Mouse (Mus musculus) limb, embryonic 14.5 days (tissue): ENCODE measurements around the gene Prkcb. TPM values are rescaled to one million over a fixed set of nuclear protein-coding genes. Genes with fewer than 3 reads are reported as not detected.

ENCODE experiments used
- ATAC-seq: fragments of 200-750 bp; cut with Nextera tagmentation; 2 replicates; pipeline ENCODE4 v1.8.0; 2017; ENCODE audit warnings: low read depth, moderate number of reproducible peaks, moderate TSS enrichment; ENCODE audit not compliant: low FRiP score
- DNase-seq: peaks from one replicate; pipeline ENCODE4 v3.0.0-alpha.2; 2015; ENCODE audit warnings: low spot score
- H3K27ac ChIP-seq: fragments of 300-500 bp; sonication (generic); replicated peaks from 2 replicates; pipeline ENCODE4 v1.5.1; 2014; ENCODE audit warnings: low read depth, mild to moderate bottlenecking, low read length, moderate library complexity, mixed read lengths
- H3K27me3 ChIP-seq: fragments of 300-500 bp; sonication (generic); 2 replicates; pipeline ENCODE4 v1.6.1; 2014; ENCODE audit warnings: low read length, mixed read lengths; ENCODE audit not compliant: control insufficient read depth, insufficient read depth
- H3K36me3 ChIP-seq: fragments of 300-500 bp; sonication (generic); 2 replicates; pipeline ENCODE4 v1.6.1; 2014; ENCODE audit warnings: mild to moderate bottlenecking, low read length, moderate library complexity, mixed read lengths; ENCODE audit not compliant: control insufficient read depth, insufficient read depth
- H3K4me1 ChIP-seq: fragments of 300-500 bp; sonication (generic); 2 replicates; pipeline ENCODE4 v1.6.1; 2014; ENCODE audit warnings: antibody characterized with exemption, low read length, mixed read lengths; ENCODE audit not compliant: control insufficient read depth, insufficient read depth
- H3K4me2 ChIP-seq: fragments of 300-500 bp; sonication (generic); replicated peaks from 2 replicates; pipeline ENCODE4 v1.6.1; 2014; ENCODE audit warnings: low read depth, mild to moderate bottlenecking, low read length, moderate library complexity; ENCODE audit not compliant: severe bottlenecking
- H3K4me3 ChIP-seq: fragments of 300-500 bp; sonication (generic); replicated peaks from 2 replicates; pipeline ENCODE4 v1.5.1; 2014; ENCODE audit warnings: low read length
- H3K9ac ChIP-seq: fragments of 300-500 bp; sonication (generic); 2 replicates; pipeline ENCODE4 v1.6.1; 2014; ENCODE audit warnings: mild to moderate bottlenecking, low read depth, low read length, moderate library complexity; ENCODE audit not compliant: severe bottlenecking
- H3K9me3 ChIP-seq: fragments of 300-500 bp; sonication (generic); 2 replicates; pipeline ENCODE4 v1.6.1; 2016; ENCODE audit warnings: low read length; ENCODE audit not compliant: control insufficient read depth
- POLR2A ChIP-seq: fragments of 200-500 bp; IDR thresholded peaks from 2 replicates; pipeline ENCODE4 v1.8.0; 2012; ENCODE audit warnings: inconsistent platforms, mild to moderate bottlenecking, moderate library complexity, borderline replicate concordance; ENCODE audit not compliant: insufficient read depth, insufficient read length; ENCODE audit errors: extremely low read depth
- whole genome bisulfite sequencing: fragments of 180-500 bp; shearing (Covaris S2); extraction: QIAGEN DNeasy Blood & Tissue Kit; methylation state at CpG from one replicate; pipeline ENCODE4 v1.1.7; 2014; 5-methylcytosine and 5-hydroxymethylcytosine counted together
- polyA plus RNA-seq, 2 experiments: library from polyadenylated mRNA; depleted of rRNA in 1 of 2; stranded (reverse) in 1 of 2; unstranded in 1 of 2; fragments of >200 nt; fragmentation: Nextera tagmentation in 1 of 2; extraction: Ambion mirVana in 1 of 2; gene quantifications; 2 replicates each; pipeline versions ENCODE4 v1.2.1 to v1.2.3; 2012 to 2014

The Prkcb gene
- polyA plus RNA-seq, 2 experiments, result 6.2 to 10.3 TPM

- Histone ChIP-seq H3K4me1 (no peaks in the 10 kb centered on the region), H3K9ac (no peak overlapping the region), H3K27ac (no peak overlapping the region), H3K36me3 (no peaks in the 10 kb centered on the region), H3K4me3 (no peak overlapping the region), H3K4me2 (no peak overlapping the region), H3K9me3 (no peaks in the 10 kb centered on the region), H3K27me3 (no peaks in the 10 kb centered on the region)
- ATAC-seq (no peak), DNase-seq (peak; percentile 41)
- no peak for TF ChIP-seq POLR2A
- 30% methylated on average over 3 of the region's 3 CpGs for WGBS
Observed at GRCm38 (mm10) chr7:122494088-122494487, 205.5 kb downstream of the Prkcb start.

- Histone ChIP-seq H3K36me3 (no peaks in the 10 kb centered on the region), H3K9me3 (no peaks in the 10 kb centered on the region), H3K27ac (no peak overlapping the region), H3K27me3 (no peaks in the 10 kb centered on the region), H3K4me3 (no peak overlapping the region), H3K9ac (no peak overlapping the region), H3K4me2 (no peak overlapping the region), H3K4me1 (no peaks in the 10 kb centered on the region)
- DNase-seq (no peak), ATAC-seq (no peak)
- 65% methylated on average over 8 of the region's 8 CpGs for WGBS
- TF ChIP-seq POLR2A, result no peak
Observed at GRCm38 (mm10) chr7:122497516-122497915, 209.0 kb downstream of the Prkcb start.

- H3K4me3 ChIP-seq, result no peak overlapping the region
- H3K9ac ChIP-seq, result no peak overlapping the region
- no peak overlapping the region for H3K4me2 ChIP-seq
- H3K27ac ChIP-seq, result no peak overlapping the region
- DNase-seq, result no peak
- no peaks in the 10 kb centered on the region for H3K36me3 ChIP-seq
- H3K4me1 ChIP-seq, result no peaks in the 10 kb centered on the region
- H3K27me3 ChIP-seq, result no peaks in the 10 kb centered on the region
- TF ChIP-seq POLR2A, result no peak
- H3K9me3 ChIP-seq, result no peaks in the 10 kb centered on the region
- WGBS, result 37% methylated on average over 5 of the region's 5 CpGs
- ATAC-seq, result no peak
Observed at GRCm38 (mm10) chr7:122498461-122498860, 209.9 kb downstream of the Prkcb start.

GRCm38 (mm10) chr7:122499743-122500597 is 211.4 kb downstream of the Prkcb start:
- no peak for ATAC-seq
- Histone ChIP-seq H3K4me2 (no peak overlapping the region), H3K4me3 (no peak overlapping the region), H3K9me3 (no peaks in the 10 kb centered on the region), H3K9ac (no peak overlapping the region), H3K4me1 (no peaks in the 10 kb centered on the region), H3K36me3 (no peaks in the 10 kb centered on the region), H3K27ac (no peak overlapping the region), H3K27me3 (no peaks in the 10 kb centered on the region)
- no peak for TF ChIP-seq POLR2A
- WGBS, result 82% methylated on average over 9 of the region's 9 CpGs
- DNase-seq, result no peak

GRCm38 (mm10) chr7:122506467-122506866 is 217.9 kb downstream of the Prkcb start:
- 89% methylated on average over 2 of the region's 2 CpGs for WGBS
- Histone ChIP-seq H3K9ac (no peak overlapping the region), H3K4me2 (no peak overlapping the region), H3K4me1 (no peaks in the 10 kb centered on the region), H3K9me3 (no peaks in the 10 kb centered on the region), H3K4me3 (no peak overlapping the region), H3K36me3 (no peaks in the 10 kb centered on the region), H3K27ac (no peak overlapping the region), H3K27me3 (no peaks in the 10 kb centered on the region)
- DNase-seq (no peak), ATAC-seq (no peak)
- TF ChIP-seq POLR2A, result no peak
